In the genomic region with DNA sequence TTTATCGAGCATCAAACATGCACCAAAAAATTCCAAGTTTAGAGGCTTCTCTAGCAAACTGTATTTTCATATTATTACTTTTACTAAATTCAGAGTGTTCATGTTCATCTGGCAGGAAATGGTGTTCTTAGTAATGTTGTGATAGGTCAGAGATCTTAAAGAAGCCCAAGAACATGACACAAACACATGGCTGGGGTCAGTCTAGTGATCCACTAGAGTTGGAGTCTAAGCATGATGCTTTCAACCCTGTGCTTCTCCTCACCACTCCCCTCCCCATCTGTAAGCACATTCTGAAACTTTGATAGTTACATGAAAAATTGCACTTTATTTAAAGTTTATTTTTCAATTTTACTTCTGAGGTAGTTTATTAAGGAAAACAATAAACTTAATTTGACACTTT, we compare ENCODE assay signal across 10 mouse cellular contexts. TPM values are rescaled to one million over a fixed set of nuclear protein-coding genes. Genes with fewer than 3 reads are reported as not detected.
A peak's percentile ranks its signal among the peaks of the same experiment; 100 is the strongest.
DNase-seq lines count a peak whose midpoint lies in the region; ATAC-seq and TF ChIP-seq lines count a peak whose summit lies in the region.
"Had no signal": no experiment of that assay in that cellular context is flagged by ENCODE, and none has a peak within 500 bp of the region (broad histone marks: within the 10 kb centered on the region; RNA-seq: fewer than 3 reads in every experiment).

No protein-coding gene starts in this region.

- H3K36me3 ChIP-seq in embryonic facial prominence, embryonic 14.5 days (ENCODE audit: control insufficient read depth, insufficient read depth, low read length), result peaks cover 15% of the 10 kb centered on the region; the same call in 1 of the 2 replicates
- no peaks in the 10 kb centered on the region; the same call in 1 of the 2 replicates for H3K36me3 ChIP-seq in intestine, postnatal 0 days (ENCODE audit: control insufficient read depth, insufficient read depth)
- no peaks in the 10 kb centered on the region; the same call in 1 of the 2 replicates for H3K36me3 ChIP-seq in neural tube, embryonic 14.5 days (ENCODE audit: control insufficient read depth, insufficient read depth, low read length)

- ATAC-seq in embryonic facial prominence, embryonic 14.5 days (ENCODE audit: low read depth), result no peak
- ATAC-seq in intestine, postnatal 0 days, result no peak
- ATAC-seq in neural tube, embryonic 14.5 days (ENCODE audit: low read depth), result no peak

- H3K4me1 ChIP-seq in lung, adult 2 months (ENCODE audit: control insufficient read depth, insufficient read depth, low read length), result peaks cover 10% of the 10 kb centered on the region
- peaks cover 24% of the 10 kb centered on the region for H3K4me1 ChIP-seq in embryonic facial prominence, embryonic 14.5 days (ENCODE audit: control insufficient read depth, insufficient read depth, low read length)
- H3K4me1 ChIP-seq in intestine, postnatal 0 days (replicated peaks; ENCODE audit: control insufficient read depth, insufficient read depth, low read length), result peaks cover 9% of the 10 kb centered on the region
- peaks cover 25% of the 10 kb centered on the region for H3K4me1 ChIP-seq in neural tube, embryonic 14.5 days (ENCODE audit: control insufficient read depth, insufficient read depth, low read length)

- no peak for TF ChIP-seq POLR2A in lung, adult 2 months (IDR thresholded peaks at IDR 0.05; ENCODE audit: borderline replicate concordance, extremely low read depth, low read depth, low read length)

- TF ChIP-seq CTCF in lung, adult 2 months (IDR thresholded peaks at IDR 0.05; ENCODE audit: insufficient read depth, low read length), result no peak
- no peak for TF ChIP-seq CTCF in intestine, postnatal 0 days (IDR thresholded peaks at IDR 0.05; ENCODE audit: low read depth)

- no peaks in the 10 kb centered on the region for H3K9me3 ChIP-seq in embryonic facial prominence, embryonic 14.5 days (ENCODE audit: control insufficient read depth, low read length)
- H3K9me3 ChIP-seq in intestine, postnatal 0 days (ENCODE audit: control insufficient read depth), result no peaks in the 10 kb centered on the region
- no peaks in the 10 kb centered on the region for H3K9me3 ChIP-seq in neural tube, embryonic 14.5 days (ENCODE audit: control insufficient read depth, low read length)

- WGBS in lung, adult 2 months, result 24% methylated on average over 1 of the region's 1 CpGs
- 51% methylated on average over 1 of the region's 1 CpGs for WGBS in embryonic facial prominence, embryonic 14.5 days
- WGBS in intestine, postnatal 0 days, result 58% methylated on average over 1 of the region's 1 CpGs
- WGBS in neural tube, embryonic 14.5 days, result 91% methylated on average over 1 of the region's 1 CpGs

- no peaks in the 10 kb centered on the region for H3K27me3 ChIP-seq in embryonic facial prominence, embryonic 14.5 days (replicated peaks; ENCODE audit: control insufficient read depth, insufficient read depth, low read length)
- no peaks in the 10 kb centered on the region for H3K27me3 ChIP-seq in intestine, postnatal 0 days (replicated peaks; ENCODE audit: control insufficient read depth, insufficient read depth, low read length)
- H3K27me3 ChIP-seq in neural tube, embryonic 14.5 days (ENCODE audit: control insufficient read depth, insufficient read depth, low read length), result no peaks in the 10 kb centered on the region

- no peak overlapping the region for H3K27ac ChIP-seq in embryonic facial prominence, embryonic 14.5 days (replicated peaks; ENCODE audit: low read depth, low read length)
- no peak overlapping the region for H3K27ac ChIP-seq in intestine, postnatal 0 days (ENCODE audit: low read depth, low read length)
- no peak overlapping the region for H3K27ac ChIP-seq in neural tube, embryonic 14.5 days (ENCODE audit: low read depth, low read length)

- H3K9ac ChIP-seq in embryonic facial prominence, embryonic 14.5 days (ENCODE audit: low read depth, low read length), result 0 out of 2 replicates have a peak overlapping the region, but pooled peaks have one; percentile 34
- no peak overlapping the region for H3K9ac ChIP-seq in intestine, postnatal 0 days (ENCODE audit: low read depth, low read length)
- no peak overlapping the region for H3K9ac ChIP-seq in neural tube, embryonic 14.5 days (replicated peaks; ENCODE audit: low read depth, low read length)

- H3K4me2 ChIP-seq in embryonic facial prominence, embryonic 14.5 days (ENCODE audit: low read depth, low read length), result peak overlapping the region; percentile 59
- H3K4me2 ChIP-seq in intestine, postnatal 0 days (replicated peaks; ENCODE audit: low read depth), result peak overlapping the region; percentile 53
- peak overlapping the region; percentile 26 for H3K4me2 ChIP-seq in neural tube, embryonic 14.5 days (ENCODE audit: low read depth, low read length)

- H3K4me3 ChIP-seq in lung, adult 2 months (replicated peaks; ENCODE audit: extremely low read depth, low read depth, low read length), result peak overlapping the region; percentile 13
- peak overlapping the region; percentile 31 for H3K4me3 ChIP-seq in embryonic facial prominence, embryonic 14.5 days (ENCODE audit: low read depth, low read length)
- peak overlapping the region; percentile 16; the same call in 1 of the 2 replicates for H3K4me3 ChIP-seq in intestine, postnatal 0 days (ENCODE audit: low read depth, low read length)
- peak overlapping the region; percentile 11; the same call in 1 of the 2 replicates for H3K4me3 ChIP-seq in neural tube, embryonic 14.5 days (ENCODE audit: low read depth, low read length)

- no peak for DNase-seq in lung, adult 2 months
- DNase-seq in lung, postnatal 25 days (ENCODE audit: low spot score), result no peak
- no peak for DNase-seq in embryonic facial prominence, embryonic 14.5 days (ENCODE audit: low spot score)
- DNase-seq in urinary bladder, postnatal 4 days (ENCODE audit: low spot score in 2 of 2), result no peak
- DNase-seq in frontal cortex, postnatal 14 days (ENCODE audit: low spot score in 2 of 2), result no peak
- no peak for DNase-seq in layer of hippocampus, postnatal 14 days (ENCODE audit: low spot score in 2 of 2)
- DNase-seq: kidney, postnatal 10 days had no signal

RNA-seq across cellular contexts. Expression of gene Sp3, which starts 3.0 kb away (rescaled TPM):
- polyA plus RNA-seq in lung, adult 2 months (2012; rRNA removed), result 13.1 and 16.5 TPM in 2 replicates
- polyA plus RNA-seq in embryonic facial prominence, embryonic 14.5 days (2014; fragmentation: Nextera tagmentation; extraction: Ambion mirVana), result 68.8 and 69.2 TPM in 2 replicates
- polyA plus RNA-seq in intestine, postnatal 0 days (2015; fragmentation: Nextera tagmentation; extraction: Ambion mirVana), result 25.4 and 28.0 TPM in 2 replicates
- 45.3 and 48.6 TPM in 2 replicates for polyA plus RNA-seq in neural tube, embryonic 14.5 days (2014; fragmentation: Nextera tagmentation; extraction: Ambion mirVana)
- total RNA-seq in layer of hippocampus, postnatal 14 days (2021), result 10 to 100 TPM; 51.1 to 58.2 TPM

RNA-seq across cellular contexts. Expression of gene Gm11084, which starts 9.2 kb away (rescaled TPM):
- not detected in 2 replicates for polyA plus RNA-seq in lung, adult 2 months (2012; rRNA removed)
- not detected in 2 replicates for polyA plus RNA-seq in embryonic facial prominence, embryonic 14.5 days (2014; fragmentation: Nextera tagmentation; extraction: Ambion mirVana)
- not detected in 2 replicates for polyA plus RNA-seq in intestine, postnatal 0 days (2015; fragmentation: Nextera tagmentation; extraction: Ambion mirVana)
- polyA plus RNA-seq in neural tube, embryonic 14.5 days (2014; fragmentation: Nextera tagmentation; extraction: Ambion mirVana), result not detected in 2 replicates
- not detected for total RNA-seq in layer of hippocampus, postnatal 14 days (2021)
- polyA plus RNA-seq: brain, embryonic 14.5 days had no signal
